Mouse (Mus musculus): ENCODE measurements at regions not wholly inside any gene's neighbourhood (a gene's known extent, or its start where the extent isn't known, plus 50 kb on each side); places are given as distances from the start of the nearest gene placed in this dataset.

- Histone ChIP-seq H3K27me3 (ENCODE audit: control insufficient read depth, insufficient read depth, low read length) (no peaks in the 10 kb centered on the region), H3K79me2 (replicated peaks; ENCODE audit: control insufficient read depth, insufficient read depth, low read length) (no peaks in the 10 kb centered on the region), H3K27ac (no peak overlapping the region), H3K4me3 (no peak overlapping the region), H3K9ac (ENCODE audit: low read depth, low read length) (no peak overlapping the region), H3K36me3 (ENCODE audit: control insufficient read depth, insufficient read depth, low read length) (no peaks in the 10 kb centered on the region; the same call in 1 of the 2 replicates), H3K4me1 (ENCODE audit: control insufficient read depth, insufficient read depth, low read length) (peaks cover 2% of the 10 kb centered on the region)
- WGBS, result 83% methylated on average over 7 of the region's 7 CpGs
- intact Hi-C loops (cut with DNase I), result no loop called here
- TF ChIP-seq EP300 (IDR thresholded peaks at IDR 0.05; ENCODE audit: insufficient read depth, low read depth, low read length) (no peak), POLR2A (IDR thresholded peaks at IDR 0.05; ENCODE audit: insufficient read depth, low read depth, low read length) (no peak), CTCF (IDR thresholded peaks at IDR 0.05) (no peak)
- DNase-seq, result no peak
Observed at GRCm38 (mm10) chr10:99476214-99476613, 213.2 kb downstream of the Dusp6 start.

DNA sequence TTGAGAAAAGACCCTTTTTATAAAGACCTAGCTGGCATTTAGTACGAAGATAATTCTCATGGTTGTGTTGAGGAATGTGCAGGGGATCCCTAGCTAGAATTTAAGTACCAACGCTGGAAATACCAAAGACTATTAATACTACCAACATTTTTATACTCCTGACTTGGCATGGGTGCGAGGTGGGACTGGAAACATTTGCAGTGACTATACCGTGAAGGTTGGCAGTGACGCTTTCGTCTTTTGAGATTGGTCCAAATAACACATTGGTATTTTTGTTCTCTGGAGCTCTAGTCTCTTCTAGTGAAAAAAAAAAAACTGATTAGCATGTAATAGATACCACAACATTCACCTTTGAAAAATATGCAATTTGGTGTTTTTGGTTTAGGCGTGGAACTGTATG is 213.7 kb downstream of the Dusp6 start:
- 74% methylated on average over 7 of the region's 7 CpGs for WGBS
- no peaks in the 10 kb centered on the region for H3K27me3 ChIP-seq (ENCODE audit: control insufficient read depth, insufficient read depth, low read length)
- TF ChIP-seq EP300 (IDR thresholded peaks at IDR 0.05; ENCODE audit: insufficient read depth, low read depth, low read length), result no peak
- no peak for TF ChIP-seq CTCF (IDR thresholded peaks at IDR 0.05)
- no peak for TF ChIP-seq POLR2A (IDR thresholded peaks at IDR 0.05; ENCODE audit: insufficient read depth, low read depth, low read length)
- H3K79me2 ChIP-seq (replicated peaks; ENCODE audit: control insufficient read depth, insufficient read depth, low read length), result no peaks in the 10 kb centered on the region
- no peak overlapping the region for H3K27ac ChIP-seq
- H3K36me3 ChIP-seq (ENCODE audit: control insufficient read depth, insufficient read depth, low read length), result no peaks in the 10 kb centered on the region; the same call in 1 of the 2 replicates
- H3K4me1 ChIP-seq (ENCODE audit: control insufficient read depth, insufficient read depth, low read length), result peaks cover 2% of the 10 kb centered on the region
- no peak for DNase-seq
- no peak overlapping the region for H3K9ac ChIP-seq (ENCODE audit: low read depth, low read length)
- intact Hi-C loops (cut with DNase I), result no loop called here
- no peak overlapping the region for H3K4me3 ChIP-seq

GRCm38 (mm10) chr10:99480573-99480972 is 217.5 kb downstream of the Dusp6 start:
- Histone ChIP-seq H3K27ac (no peak overlapping the region), H3K79me2 (replicated peaks; ENCODE audit: control insufficient read depth, insufficient read depth, low read length) (no peaks in the 10 kb centered on the region), H3K36me3 (ENCODE audit: control insufficient read depth, insufficient read depth, low read length) (no peaks in the 10 kb centered on the region), H3K4me3 (no peak overlapping the region), H3K27me3 (ENCODE audit: control insufficient read depth, insufficient read depth, low read length) (no peaks in the 10 kb centered on the region), H3K9ac (ENCODE audit: low read depth, low read length) (no peak overlapping the region), H3K4me1 (ENCODE audit: control insufficient read depth, insufficient read depth, low read length) (peaks cover 4% of the 10 kb centered on the region; the same call in 1 of the 2 replicates)
- TF ChIP-seq POLR2A (IDR thresholded peaks at IDR 0.05; ENCODE audit: insufficient read depth, low read depth, low read length) (no peak), EP300 (IDR thresholded peaks at IDR 0.05; ENCODE audit: insufficient read depth, low read depth, low read length) (no peak), CTCF (IDR thresholded peaks at IDR 0.05) (no peak)
- 77% methylated on average over 4 of the region's 4 CpGs for WGBS
- DNase-seq, result no peak
- intact Hi-C loops (cut with DNase I), result no loop called here

GRCm38 (mm10) chr10:99482009-99482408 is 219.0 kb downstream of the Dusp6 start:
- H3K27me3 ChIP-seq (ENCODE audit: control insufficient read depth, insufficient read depth, low read length), result no peaks in the 10 kb centered on the region
- WGBS, result 92% methylated on average over 3 of the region's 3 CpGs
- no peaks in the 10 kb centered on the region for H3K79me2 ChIP-seq (replicated peaks; ENCODE audit: control insufficient read depth, insufficient read depth, low read length)
- intact Hi-C loops (cut with DNase I), result no loop called here
- no peak overlapping the region for H3K4me3 ChIP-seq
- H3K4me1 ChIP-seq (ENCODE audit: control insufficient read depth, insufficient read depth, low read length), result peaks cover 4% of the 10 kb centered on the region; the same call in 1 of the 2 replicates
- no peak for DNase-seq
- no peak overlapping the region for H3K9ac ChIP-seq (ENCODE audit: low read depth, low read length)
- TF ChIP-seq EP300 (IDR thresholded peaks at IDR 0.05; ENCODE audit: insufficient read depth, low read depth, low read length), result no peak
- H3K36me3 ChIP-seq (ENCODE audit: control insufficient read depth, insufficient read depth, low read length), result no peaks in the 10 kb centered on the region
- H3K27ac ChIP-seq, result no peak overlapping the region

GRCm38 (mm10) chr10:99488195-99489080 is 225.4 kb downstream of the Dusp6 start:
- Histone ChIP-seq H3K27ac (no peak overlapping the region), H3K9ac (ENCODE audit: low read depth, low read length) (no peak overlapping the region), H3K27me3 (ENCODE audit: control insufficient read depth, insufficient read depth, low read length) (no peaks in the 10 kb centered on the region), H3K4me1 (ENCODE audit: control insufficient read depth, insufficient read depth, low read length) (peaks cover 4% of the 10 kb centered on the region; the same call in 1 of the 2 replicates), H3K79me2 (replicated peaks; ENCODE audit: control insufficient read depth, insufficient read depth, low read length) (no peaks in the 10 kb centered on the region), H3K36me3 (ENCODE audit: control insufficient read depth, insufficient read depth, low read length) (no peaks in the 10 kb centered on the region), H3K4me3 (no peak overlapping the region)
- TF ChIP-seq CTCF (IDR thresholded peaks at IDR 0.05), result no peak
- TF ChIP-seq EP300 (IDR thresholded peaks at IDR 0.05; ENCODE audit: insufficient read depth, low read depth, low read length), result no peak
- TF ChIP-seq POLR2A (IDR thresholded peaks at IDR 0.05; ENCODE audit: insufficient read depth, low read depth, low read length), result no peak
- WGBS, result 74% methylated on average over 16 of the region's 16 CpGs
- intact Hi-C loops (cut with DNase I), result loop anchor here (5.0 kb wide), 1 partner anchor 39 kb away; no protein-coding TSS in a partner anchor
- no peak for DNase-seq

DNA sequence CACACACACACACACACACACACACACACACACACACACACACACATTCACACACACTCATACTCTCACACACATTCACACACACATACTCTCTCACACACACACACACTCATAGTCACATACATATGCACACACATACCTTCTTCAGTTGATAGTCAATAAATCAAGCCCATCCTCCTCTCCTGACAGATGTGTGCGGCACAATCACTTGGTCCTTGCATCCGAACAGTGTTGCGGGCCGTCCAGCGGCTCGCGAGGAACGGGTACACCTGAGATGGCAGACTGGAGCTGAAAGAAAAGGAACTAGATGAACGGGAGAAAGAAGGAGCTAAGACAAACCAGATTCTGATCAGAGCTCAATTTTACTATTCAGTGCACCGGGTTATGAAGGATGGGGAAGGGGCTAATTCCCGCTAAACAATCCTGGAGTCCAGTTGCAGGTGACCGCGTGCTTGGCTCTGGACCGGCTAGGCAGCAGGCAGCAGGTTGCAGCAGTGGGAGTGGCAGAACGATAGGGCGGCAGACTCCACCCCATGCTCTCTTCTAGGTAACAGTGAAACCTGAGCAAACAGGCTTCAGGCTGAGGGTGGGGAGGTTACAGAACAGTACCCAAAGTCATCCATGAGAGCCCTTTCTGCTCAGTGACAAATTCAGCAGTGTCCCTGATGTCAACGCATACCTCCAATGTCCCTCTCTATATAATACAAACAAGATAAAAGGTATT is 247.8 kb downstream of the Csl start:
- WGBS, result 89% methylated on average over 17 of the region's 17 CpGs
- Histone ChIP-seq H3K4me1 (ENCODE audit: control insufficient read depth, insufficient read depth, low read length) (no peaks in the 10 kb centered on the region), H3K27ac (no peak overlapping the region), H3K79me2 (replicated peaks; ENCODE audit: control insufficient read depth, insufficient read depth, low read length) (no peaks in the 10 kb centered on the region), H3K4me3 (no peak overlapping the region), H3K27me3 (ENCODE audit: control insufficient read depth, insufficient read depth, low read length) (no peaks in the 10 kb centered on the region), H3K9ac (ENCODE audit: low read depth, low read length) (no peak overlapping the region), H3K36me3 (ENCODE audit: control insufficient read depth, insufficient read depth, low read length) (no peaks in the 10 kb centered on the region)
- TF ChIP-seq CTCF (IDR thresholded peaks at IDR 0.05), result no peak
- TF ChIP-seq EP300 (IDR thresholded peaks at IDR 0.05; ENCODE audit: insufficient read depth, low read depth, low read length), result no peak
- TF ChIP-seq POLR2A (IDR thresholded peaks at IDR 0.05; ENCODE audit: insufficient read depth, low read depth, low read length), result no peak
- intact Hi-C loops (cut with DNase I), result no loop called here
- no peak for DNase-seq
